Mouse (Mus musculus): ENCODE measurements around the gene Sspn. TPM values are rescaled to one million over a fixed set of nuclear protein-coding genes. Genes with fewer than 3 reads are reported as not detected.

Sspn gene
- not detected in 2 replicates for total RNA-seq (2015; ENCODE audit: low replicate concordance)
- 1.5 TPM in 1 of 2 replicates, not detected in the other for total RNA-seq (2017; ENCODE audit: low replicate concordance)

GRCm38 (mm10) chr6:145931341-145931740 lies at the start of gene Sspn:
Gene Sspn (plus strand): TSS chr6:145931641.
- no peak for ATAC-seq (replicated peaks; ENCODE audit: low FRiP score, poor library complexity, severe bottlenecking)

DNA sequence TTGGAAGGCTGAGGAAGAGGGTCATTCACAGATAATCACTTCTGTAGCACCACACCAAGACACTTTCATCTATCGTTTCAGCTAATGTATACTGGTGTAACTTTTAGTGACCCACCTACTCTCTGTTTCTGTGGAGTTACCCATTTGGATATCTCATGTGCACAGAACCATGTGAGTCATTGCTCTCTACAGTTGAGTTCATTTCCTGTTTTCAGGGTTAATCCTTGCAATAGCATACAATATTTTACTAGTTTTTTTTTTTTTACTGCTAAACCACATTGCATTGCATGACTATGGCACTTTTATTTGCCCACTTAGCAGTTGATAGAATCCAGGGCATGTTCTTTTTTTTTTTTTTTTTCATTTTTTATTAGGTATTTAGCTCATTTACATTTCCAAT lies 48.4 kb upstream of the Sspn start:
- no peak for ATAC-seq (replicated peaks; ENCODE audit: low FRiP score, poor library complexity, severe bottlenecking)

DNA sequence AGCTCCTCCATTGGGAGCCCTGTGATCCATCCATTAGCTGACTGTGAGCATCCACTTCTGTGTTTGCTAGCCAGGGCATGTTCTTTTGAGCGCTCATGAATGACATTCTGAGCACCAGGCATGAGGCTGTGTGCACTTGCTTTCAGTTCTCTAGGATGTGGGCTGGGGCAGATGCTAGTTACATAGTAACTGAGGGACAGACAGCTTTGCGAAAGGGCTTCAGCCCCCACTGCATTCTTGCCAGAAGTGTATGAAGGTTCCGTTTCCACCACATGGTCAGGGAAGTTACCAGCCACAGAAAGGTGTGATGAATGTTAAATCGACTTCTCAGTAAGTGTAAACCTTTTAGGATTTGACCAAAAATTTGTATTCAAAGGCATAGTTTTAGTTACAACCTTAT lies 47.8 kb upstream of the Sspn start:
- ATAC-seq (replicated peaks; ENCODE audit: low FRiP score, poor library complexity, severe bottlenecking) = no peak

DNA sequence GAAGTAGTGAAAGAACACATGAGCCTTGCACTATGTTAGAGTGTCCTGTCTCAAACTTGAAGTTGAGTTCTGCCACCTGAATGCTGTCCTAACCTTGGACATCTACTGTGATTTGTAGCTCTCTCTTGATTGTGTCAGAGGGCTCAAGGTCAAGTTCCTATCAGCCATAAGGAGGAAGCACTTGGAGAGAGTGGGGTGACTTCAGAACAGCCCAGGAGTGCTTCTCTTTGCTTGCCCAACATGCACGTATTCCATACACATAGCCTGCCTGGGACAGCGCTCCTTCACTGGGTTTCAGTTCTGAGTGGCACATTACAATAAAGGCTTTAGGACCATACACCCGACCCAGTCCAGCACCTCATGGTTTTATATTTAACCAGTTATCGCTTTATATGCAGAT lies 46.4 kb upstream of the Sspn start:
- ATAC-seq (replicated peaks; ENCODE audit: low FRiP score, poor library complexity, severe bottlenecking) = no peak

DNA sequence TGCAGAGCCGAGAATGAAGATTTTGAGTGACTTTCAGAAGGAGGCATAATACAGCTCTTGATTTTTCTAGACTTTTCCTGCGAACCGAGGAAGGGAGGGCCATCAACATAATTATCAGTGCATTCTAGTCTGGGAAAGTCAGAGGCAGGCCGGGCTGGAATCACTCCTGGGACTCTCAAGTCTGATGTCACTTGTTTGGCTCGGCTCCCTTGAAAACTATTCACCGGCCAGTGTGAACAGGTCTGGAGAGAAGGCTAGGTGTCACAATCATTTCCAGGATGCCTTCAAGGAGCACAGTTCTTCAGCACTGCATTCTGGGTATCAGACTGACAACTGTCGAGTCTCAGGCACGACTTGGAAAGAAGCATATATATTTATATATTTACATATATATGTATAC lies 45.2 kb upstream of the Sspn start:
- no peak for ATAC-seq (replicated peaks; ENCODE audit: low FRiP score, poor library complexity, severe bottlenecking)

DNA sequence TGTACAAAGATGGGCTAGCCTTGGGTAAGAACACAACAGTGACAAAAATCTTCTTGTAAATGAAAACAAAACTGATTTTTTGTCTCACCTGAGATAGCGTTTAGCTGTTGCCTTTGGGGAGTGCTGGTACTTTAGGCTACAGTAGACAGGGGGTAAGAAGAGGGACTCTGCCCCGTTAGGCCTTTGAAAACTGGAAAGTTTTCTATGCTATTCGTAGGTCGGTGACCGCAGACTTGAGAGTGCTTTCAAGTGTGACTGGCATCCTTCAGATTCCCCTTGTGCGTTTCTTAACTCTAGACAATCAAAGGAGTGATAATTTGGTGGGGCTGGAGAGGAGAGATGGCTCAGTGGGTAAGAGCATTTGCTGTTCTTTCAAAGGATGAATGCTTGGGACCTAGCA lies 43.7 kb upstream of the Sspn start:
- no peak for ATAC-seq (replicated peaks; ENCODE audit: low FRiP score, poor library complexity, severe bottlenecking)

GRCm38 (mm10) chr6:145891951-145892350 lies 39.5 kb upstream of the Sspn start:
- ATAC-seq (replicated peaks; ENCODE audit: low FRiP score, poor library complexity, severe bottlenecking) = no peak

DNA sequence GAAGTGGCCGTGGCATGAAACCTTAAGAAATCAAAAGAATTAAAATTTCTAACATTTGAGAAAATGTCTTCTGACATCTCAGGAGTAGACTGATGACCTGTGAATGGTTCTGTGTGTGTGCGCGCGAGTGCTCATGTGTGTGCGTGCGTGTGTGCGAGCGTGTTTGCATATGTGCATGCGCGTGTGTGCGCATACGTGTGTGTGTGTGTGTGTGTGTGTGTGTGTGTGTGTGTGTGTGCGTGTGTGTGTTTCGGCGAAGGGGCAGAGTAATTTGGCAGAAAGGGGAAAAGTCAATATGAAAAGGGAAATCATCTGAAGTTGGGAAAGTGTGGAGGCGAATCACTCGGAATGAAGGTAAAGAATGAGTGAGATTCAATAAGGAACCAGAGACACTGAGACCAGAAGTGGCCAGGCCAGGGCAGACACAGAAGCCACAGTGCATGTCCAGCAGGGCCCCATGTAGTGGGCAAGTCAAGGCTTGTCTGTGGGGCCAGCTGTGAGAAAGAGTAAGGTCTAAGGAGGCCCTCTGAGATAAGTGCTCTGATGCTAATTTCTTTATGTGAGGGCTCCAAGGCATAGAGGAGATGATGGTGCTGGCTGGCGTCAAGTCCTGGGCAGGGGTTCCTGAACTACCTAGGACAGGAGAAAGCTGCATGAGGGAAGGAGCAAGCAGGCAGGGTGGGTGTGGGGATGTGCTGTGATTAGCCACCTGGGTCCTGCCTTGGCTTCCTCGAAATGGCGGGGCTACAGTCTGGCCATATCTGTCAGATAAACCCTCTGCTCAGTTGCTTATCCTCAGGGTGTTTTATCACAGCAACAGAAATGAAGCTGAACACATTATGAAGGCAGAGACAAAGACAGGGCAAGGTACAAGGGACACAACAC lies 38.8 kb upstream of the Sspn start:
- no peak for ATAC-seq (replicated peaks; ENCODE audit: low FRiP score, poor library complexity, severe bottlenecking)

- no peak for ATAC-seq (replicated peaks; ENCODE audit: low FRiP score, poor library complexity, severe bottlenecking)
Measured at GRCm38 (mm10) chr6:145893366-145894021, 37.9 kb upstream of the Sspn start.

GRCm38 (mm10) chr6:145894669-145895342 lies 36.6 kb upstream of the Sspn start:
- no peak for ATAC-seq (replicated peaks; ENCODE audit: low FRiP score, poor library complexity, severe bottlenecking)

DNA sequence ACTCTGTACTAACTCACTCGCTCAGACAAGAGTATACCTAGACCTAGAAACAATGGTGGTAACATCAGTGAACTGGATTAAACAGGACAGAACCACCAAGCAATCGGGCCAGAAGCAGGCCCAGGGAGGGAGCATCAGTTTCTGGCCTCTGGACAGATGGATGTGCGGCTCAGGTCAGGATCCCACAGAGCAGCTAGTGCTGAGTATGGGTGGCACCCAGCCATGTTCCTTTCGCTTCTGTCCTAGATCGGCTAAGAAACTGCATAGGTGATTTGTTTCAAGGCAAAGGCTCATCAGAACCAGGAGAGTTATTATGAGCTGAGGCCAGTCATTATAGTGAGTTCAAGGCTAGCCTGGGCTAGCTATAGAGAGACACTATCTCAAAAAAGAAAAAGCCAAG lies 27.3 kb upstream of the Sspn start:
- no peak for ATAC-seq (replicated peaks; ENCODE audit: low FRiP score, poor library complexity, severe bottlenecking)

GRCm38 (mm10) chr6:145904616-145905015 lies 26.8 kb upstream of the Sspn start:
- ATAC-seq (replicated peaks; ENCODE audit: low FRiP score, poor library complexity, severe bottlenecking) = no peak

DNA sequence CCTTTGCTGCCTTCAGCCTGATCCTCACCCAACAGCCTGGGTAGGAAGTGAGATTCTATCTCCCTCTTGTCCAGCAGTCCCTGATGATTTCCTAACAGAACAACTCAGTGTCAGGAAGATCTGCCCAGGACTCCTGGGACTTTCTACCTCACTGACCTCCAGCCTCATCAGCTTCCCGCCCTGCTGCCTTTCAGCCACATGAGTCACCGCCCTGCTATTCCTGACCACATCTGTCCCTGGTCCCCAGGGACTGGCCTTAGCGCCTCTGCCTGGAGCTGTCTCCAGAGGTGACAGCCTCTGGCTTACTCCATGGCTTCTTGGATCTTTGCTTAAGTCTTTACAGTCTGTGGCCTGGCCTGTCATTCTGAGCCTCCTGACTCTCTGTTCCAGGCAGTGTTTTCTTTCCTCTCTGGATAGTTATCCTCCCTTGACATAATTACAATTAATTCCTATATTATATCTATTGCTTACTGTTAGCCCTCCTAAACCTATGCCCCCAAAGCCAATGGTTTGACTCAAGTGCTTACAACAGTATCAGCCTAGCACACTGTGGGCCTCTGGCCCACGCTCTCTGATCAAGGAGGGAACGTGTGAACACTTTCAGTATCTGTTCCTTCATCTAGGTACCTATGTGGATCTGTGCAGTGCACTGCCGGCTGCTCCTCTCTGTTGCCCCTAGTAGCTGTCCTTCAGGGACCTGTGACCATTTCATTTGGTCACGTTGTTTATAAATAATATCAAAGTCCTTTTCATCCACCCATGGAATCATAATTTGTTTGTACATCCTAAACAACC lies 25.1 kb upstream of the Sspn start:
- ATAC-seq (replicated peaks; ENCODE audit: low FRiP score, poor library complexity, severe bottlenecking) = no peak

GRCm38 (mm10) chr6:145909943-145910342 lies 21.5 kb upstream of the Sspn start:
- no peak for ATAC-seq (replicated peaks; ENCODE audit: low FRiP score, poor library complexity, severe bottlenecking)

DNA sequence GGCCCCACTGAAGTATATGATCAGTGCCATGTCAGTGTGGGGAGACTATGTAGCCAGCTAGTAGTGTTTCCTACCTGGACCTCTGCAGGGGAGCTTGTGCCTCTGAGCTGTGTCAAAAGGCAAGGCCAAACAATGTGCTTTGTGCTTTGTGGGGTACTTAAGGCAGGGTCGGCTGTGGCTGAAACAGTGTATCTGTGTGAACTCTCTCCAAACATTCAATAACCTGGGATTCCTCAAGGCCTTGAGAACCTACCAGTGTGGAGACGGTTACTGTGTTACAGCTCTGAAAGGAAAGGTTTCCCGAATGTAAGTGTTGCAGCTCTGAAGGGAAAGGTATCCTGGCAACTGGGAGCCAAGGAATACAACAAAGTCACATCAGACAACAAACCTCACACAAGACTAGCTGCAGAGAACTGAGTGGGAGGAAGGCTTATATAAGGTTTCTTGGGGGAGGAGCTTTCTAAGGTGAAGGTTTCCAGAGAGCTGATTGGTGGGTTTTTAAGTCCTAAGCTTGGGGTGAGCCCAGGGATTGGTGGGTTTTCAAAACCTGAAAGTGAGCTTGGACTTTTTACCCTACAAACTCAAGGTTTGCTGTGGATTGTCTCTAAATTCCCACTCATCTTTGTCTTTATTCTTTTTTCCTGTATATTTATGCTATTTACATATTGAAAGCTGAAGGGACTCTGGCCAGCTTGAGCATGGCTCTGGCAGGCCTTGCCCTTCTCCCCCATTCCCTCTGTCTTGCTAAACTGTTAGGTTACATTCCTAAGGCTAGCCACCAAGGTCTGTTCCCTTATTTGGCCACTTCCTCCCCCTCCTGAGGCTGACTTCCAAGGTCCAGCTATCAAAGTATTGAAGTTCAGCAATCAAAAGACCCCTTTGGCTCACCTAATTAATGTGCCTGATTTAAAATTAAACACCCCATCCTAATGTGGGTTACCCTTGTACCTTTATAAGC lies 20.7 kb upstream of the Sspn start:
- no peak for ATAC-seq (replicated peaks; ENCODE audit: low FRiP score, poor library complexity, severe bottlenecking)

- no peak for ATAC-seq (replicated peaks; ENCODE audit: low FRiP score, poor library complexity, severe bottlenecking)
Measured at GRCm38 (mm10) chr6:145912232-145912631, 19.2 kb upstream of the Sspn start.

DNA sequence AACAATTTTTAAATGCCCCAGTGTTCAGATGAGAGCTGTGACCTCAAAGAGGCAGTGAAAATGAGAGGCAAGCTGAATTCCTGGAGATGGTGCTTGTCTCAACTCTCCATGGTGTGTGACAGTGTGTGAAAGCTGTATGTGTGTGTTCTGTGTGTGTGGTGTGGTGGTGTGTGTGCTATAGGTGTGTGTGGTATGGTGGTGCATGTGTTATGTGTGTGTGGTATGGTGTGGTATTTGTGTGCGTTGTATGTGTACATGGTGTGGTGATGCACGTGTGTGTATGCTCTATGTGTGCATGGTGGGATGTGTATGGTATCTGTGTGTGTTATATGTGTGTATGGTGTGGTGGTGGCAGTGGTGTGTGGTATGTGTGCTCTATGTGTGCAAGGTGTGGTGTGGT lies 16.0 kb upstream of the Sspn start:
- no peak for ATAC-seq (replicated peaks; ENCODE audit: low FRiP score, poor library complexity, severe bottlenecking)

- ATAC-seq (replicated peaks; ENCODE audit: low FRiP score, poor library complexity, severe bottlenecking) = no peak
Measured at GRCm38 (mm10) chr6:145916401-145916800, 15.0 kb upstream of the Sspn start.

- ATAC-seq (replicated peaks; ENCODE audit: low FRiP score, poor library complexity, severe bottlenecking) = no peak
Measured at GRCm38 (mm10) chr6:145918236-145918635, 13.2 kb upstream of the Sspn start.
